Mouse (Mus musculus): Measurements from ENCODE around the gene Pla2g5.

- TF ChIP-seq POLR2A (IDR thresholded peaks at IDR 0.05; ENCODE audit: low read depth, low read length) = no peak
- no peak for TF ChIP-seq CTCF (IDR thresholded peaks at IDR 0.05; ENCODE audit: extremely low read depth, insufficient read depth, insufficient read length, insufficient replicate concordance)
Observed at GRCm38 (mm10) chr4:138782098-138782497, 81.2 kb downstream of the Pla2g5 start.
